Mouse (Mus musculus) spleen, adult 2 months (tissue): ENCODE measurements around the gene H2-M3. TPM values are rescaled to one million over a fixed set of nuclear protein-coding genes. Genes with fewer than 3 reads are reported as not detected.

Experiments used
- DNase-seq, 2 experiments: peaks; one replicate each; pipeline versions ENCODE4 v3.0.0 to v3.0.0-alpha.2; 2012 to 2021; ENCODE audit warnings: low spot score in 2 of 2, low read depth in 1 of 2
- H3K27ac ChIP-seq: fragments of 200-500 bp; 2 replicates; pipeline ENCODE4 v1.5.1; 2012; ENCODE audit warnings: low read length, inconsistent platforms; ENCODE audit not compliant: insufficient read depth
- H3K27me3 ChIP-seq: fragments of 200-500 bp; 2 replicates; pipeline ENCODE4 v1.6.1; 2012; ENCODE audit warnings: mild to moderate bottlenecking, moderate library complexity, low read length, inconsistent platforms; ENCODE audit not compliant: control insufficient read depth, insufficient read depth
- H3K36me3 ChIP-seq: fragments of 200-500 bp; 2 replicates; pipeline ENCODE4 v1.6.1; 2012; ENCODE audit warnings: mild to moderate bottlenecking, low read length, inconsistent platforms; ENCODE audit not compliant: control insufficient read depth, insufficient read depth
- H3K4me1 ChIP-seq: fragments of 200-500 bp; 2 replicates; pipeline ENCODE4 v1.6.1; 2011; ENCODE audit warnings: inconsistent platforms; ENCODE audit not compliant: control insufficient read depth, insufficient read depth, insufficient read length
- H3K4me3 ChIP-seq: fragments of 200-500 bp; 2 replicates; pipeline ENCODE4 v1.5.1; 2011; ENCODE audit warnings: mild to moderate bottlenecking, inconsistent platforms; ENCODE audit not compliant: insufficient read depth, insufficient read length; ENCODE audit errors: extremely low read depth
- CTCF ChIP-seq: fragments of 200-500 bp; IDR thresholded peaks from 2 replicates; pipeline ENCODE4 v1.5.1; 2011; ENCODE audit warnings: mild to moderate bottlenecking, inconsistent platforms; ENCODE audit not compliant: insufficient read depth, insufficient read length, insufficient replicate concordance; ENCODE audit errors: extremely low read depth
- POLR2A ChIP-seq: fragments of 200-500 bp; IDR thresholded peaks from 2 replicates; pipeline ENCODE4 v1.6.1; 2011; ENCODE audit warnings: low read depth, low read length, inconsistent platforms
- WGBS: fragments of 180-500 bp; shearing (Covaris S2); methylation state at CpG from one replicate; pipeline ENCODE4 v1.1.7; 2018; 5-methylcytosine and 5-hydroxymethylcytosine counted together
- polyA plus RNA-seq: library from polyadenylated mRNA; depleted of rRNA; stranded (reverse); fragments of >200 nt; gene quantifications from 2 replicates; pipeline ENCODE4 v1.2.3, GENCODE M21; 2012; rRNA removed

The H2-M3 gene
- polyA plus RNA-seq, 1 experiment = 27.4 TPM

GRCm38 (mm10) chr17:37308483-37308882, 38.5 kb downstream of the H2-M3 start:
- no peaks in the 10 kb centered on the region for H3K4me1 ChIP-seq
- no peaks in the 10 kb centered on the region for H3K36me3 ChIP-seq
- no peak for TF ChIP-seq CTCF
- TF ChIP-seq POLR2A = no peak
- H3K27me3 ChIP-seq = no peaks in the 10 kb centered on the region
- no peak for DNase-seq
- WGBS = 46% methylated on average over 4 of the region's 4 CpGs
- H3K27ac ChIP-seq = no peak overlapping the region
- no peak overlapping the region for H3K4me3 ChIP-seq

DNA sequence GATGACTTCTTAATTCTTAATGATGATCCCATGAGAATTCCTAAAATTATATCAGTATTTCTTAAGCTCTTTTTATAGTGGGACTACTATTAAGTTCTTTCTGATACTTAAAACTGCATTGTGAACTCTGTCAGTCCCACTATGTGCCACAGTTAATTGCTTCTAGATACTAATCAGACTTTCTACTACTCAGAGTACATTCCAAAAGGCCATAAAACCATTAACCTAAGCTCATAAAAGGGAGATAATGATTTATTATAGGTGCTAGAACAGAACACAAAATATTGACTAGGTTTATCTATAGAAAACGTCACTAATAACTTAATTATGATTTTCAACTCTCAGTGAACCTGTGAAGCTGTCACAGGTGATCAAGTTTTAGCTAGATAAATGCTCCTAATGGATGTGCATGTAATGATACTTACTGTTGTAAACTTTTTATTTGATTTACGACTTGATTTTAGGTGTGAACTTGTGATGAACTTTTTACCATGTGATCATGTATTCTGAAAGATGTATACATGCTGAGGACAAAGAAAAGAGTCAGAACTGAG, 40.2 kb downstream of the H2-M3 start:
- no peaks in the 10 kb centered on the region for H3K36me3 ChIP-seq
- no peak overlapping the region for H3K4me3 ChIP-seq
- H3K27me3 ChIP-seq = no peaks in the 10 kb centered on the region
- no peak for DNase-seq
- TF ChIP-seq POLR2A (no peak), CTCF (no peak)
- WGBS = 54% methylated on average over 2 of the region's 2 CpGs
- H3K4me1 ChIP-seq = no peaks in the 10 kb centered on the region
- H3K27ac ChIP-seq = no peak overlapping the region

GRCm38 (mm10) chr17:37316954-37317353, 46.9 kb downstream of the H2-M3 start, which contains the start of gene Olfr102:
Olfr102 (minus strand) TSS chr17:37317054.
- no peak within 1 kb of the TSS for H3K4me3 ChIP-seq
- no peak for DNase-seq
- no peaks in the 10 kb centered on the region for H3K4me1 ChIP-seq
- H3K36me3 ChIP-seq = no peaks in the 10 kb centered on the region
- no peak for TF ChIP-seq CTCF
- H3K27me3 ChIP-seq = no peaks in the 10 kb centered on the region
- no peak within 1 kb of the TSS for H3K27ac ChIP-seq

Other genes starting within 250 kb of the H2-M3 start
- gene Mog, start 246.8 kb upstream of the H2-M3 start, polyA plus RNA-seq = not detected in 2 replicates
- 28.7 and 29.7 TPM in 2 replicates for gene Gabbr1, start 224.3 kb upstream of the H2-M3 start, polyA plus RNA-seq
- gene Olfr90, start 181.7 kb upstream of the H2-M3 start, polyA plus RNA-seq = 0.14 TPM in 1 of 2 replicates, not detected in the other
- not detected in 2 replicates for gene Olfr91, start 171.9 kb upstream of the H2-M3 start, polyA plus RNA-seq
- gene Olfr92, start 150.1 kb upstream of the H2-M3 start, polyA plus RNA-seq = not detected in 2 replicates
- not detected in 2 replicates for gene Olfr93, start 108.7 kb upstream of the H2-M3 start, polyA plus RNA-seq
- 1.1 and 1.5 TPM in 2 replicates for gene Ubd, start 76.3 kb upstream of the H2-M3 start, polyA plus RNA-seq
- gene Olfr94, start 69.2 kb upstream of the H2-M3 start, polyA plus RNA-seq = not detected in 2 replicates
- gene Olfr95, start 57.1 kb upstream of the H2-M3 start, polyA plus RNA-seq = not detected in 2 replicates
- not detected in 2 replicates for gene Olfr96, start 50.1 kb upstream of the H2-M3 start, polyA plus RNA-seq
- gene Olfr97, start 32.9 kb upstream of the H2-M3 start, polyA plus RNA-seq = not detected in 2 replicates
- not detected in 2 replicates for gene Olfr98, start 6.5 kb upstream of the H2-M3 start, polyA plus RNA-seq
- gene Olfr99, start 13.2 kb downstream of the H2-M3 start, polyA plus RNA-seq = not detected in 2 replicates
- gene Olfr101, start 34.1 kb downstream of the H2-M3 start, polyA plus RNA-seq = not detected in 2 replicates
- not detected in 2 replicates for gene Olfr102, start 46.8 kb downstream of the H2-M3 start, polyA plus RNA-seq
- gene Olfr103, start 69.5 kb downstream of the H2-M3 start, polyA plus RNA-seq = not detected in 2 replicates
- not detected in 2 replicates for gene Olfr104-ps, start 89.4 kb downstream of the H2-M3 start, polyA plus RNA-seq
- gene Olfr105-ps, start 108.8 kb downstream of the H2-M3 start, polyA plus RNA-seq = not detected in 2 replicates
- not detected in 2 replicates for gene Olfr106-ps, start 120.2 kb downstream of the H2-M3 start, polyA plus RNA-seq
- gene Olfr107, start 129.0 kb downstream of the H2-M3 start, polyA plus RNA-seq = not detected in 2 replicates
- gene Olfr108, start 175.3 kb downstream of the H2-M3 start, polyA plus RNA-seq = not detected in 2 replicates
- gene Olfr109, start 188.7 kb downstream of the H2-M3 start, polyA plus RNA-seq = not detected in 2 replicates
- gene H2-M2, start 213.3 kb downstream of the H2-M3 start, polyA plus RNA-seq = 2.7 and 4.5 TPM in 2 replicates
- 0.05 TPM in 1 of 2 replicates, not detected in the other for gene Olfr110, start 222.2 kb downstream of the H2-M3 start, polyA plus RNA-seq
- gene Olfr111, start 237.8 kb downstream of the H2-M3 start, polyA plus RNA-seq = 0.27 and 0.29 TPM in 2 replicates